Mouse (Mus musculus): ENCODE data around the gene Ascc1.

- TF ChIP-seq EP300 (IDR thresholded peaks at IDR 0.05; ENCODE audit: low read depth) (no peak), CTCF (IDR thresholded peaks at IDR 0.05; ENCODE audit: low read depth) (no peak)
These were observed 25.0 kb downstream of the Ascc1 start for GRCm38 (mm10) chr10:60027619-60028084.
